Mouse (Mus musculus): ENCODE measurements around the gene Bicra.

DNA sequence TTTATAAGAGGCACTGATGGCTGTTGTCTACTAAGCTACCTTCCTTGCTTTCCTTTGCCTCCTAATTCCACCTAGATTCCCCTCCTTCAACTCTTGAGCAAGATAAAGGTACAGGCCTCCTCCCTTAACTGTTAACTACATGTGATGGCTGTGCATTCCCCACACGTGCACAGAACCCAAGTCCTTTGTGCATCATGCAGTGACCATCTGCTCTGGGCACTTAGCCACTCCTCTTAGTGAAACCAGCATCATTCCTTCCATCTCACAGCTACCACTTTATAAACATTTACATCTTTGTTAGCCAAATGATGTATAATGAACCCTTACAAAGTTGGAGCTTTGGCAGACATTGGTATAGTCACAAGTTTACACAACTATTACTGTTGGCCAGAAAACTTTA, 32.2 kb upstream of the Bicra start:
- TF ChIP-seq CTCF (IDR thresholded peaks at IDR 0.05; ENCODE audit: control insufficient read depth, insufficient read depth, insufficient replicate concordance, low read depth, low read length) (no peak), POLR2A (IDR thresholded peaks at IDR 0.05; ENCODE audit: control insufficient read depth, low read depth, low read length) (no peak)
